Mouse (Mus musculus): Measurements from ENCODE around the gene Atg16l2.

DNA sequence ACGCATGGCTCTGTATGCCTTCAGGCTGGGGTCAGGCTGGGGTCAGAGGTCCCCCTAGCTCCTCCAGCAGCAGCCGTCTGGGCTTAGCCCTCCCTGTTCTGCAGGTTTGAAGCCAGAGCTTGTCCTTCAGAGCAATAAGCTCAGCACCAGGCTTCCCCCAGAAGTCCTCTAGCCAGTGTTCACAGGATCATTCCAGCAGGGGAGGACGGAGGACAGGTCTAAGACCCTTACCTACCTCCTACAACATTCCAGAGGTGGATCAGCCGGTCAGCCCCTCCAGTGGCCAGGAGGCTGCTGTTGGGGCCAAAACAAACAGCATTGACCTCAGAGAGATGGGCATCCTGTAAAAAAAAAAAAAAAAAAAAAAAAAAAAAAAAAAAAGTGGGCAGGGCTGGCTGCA lies 8.9 kb downstream of the Atg16l2 start:
- no peak for TF ChIP-seq CTCF (IDR thresholded peaks at IDR 0.05; ENCODE audit: borderline replicate concordance, insufficient read depth, low read depth, low read length)
- no peak for TF ChIP-seq POLR2A (IDR thresholded peaks at IDR 0.05; ENCODE audit: borderline replicate concordance, insufficient read depth, low read length)
